Mouse (Mus musculus) cortical plate, adult 2 months (tissue): ENCODE measurements around the gene Spaca3. TPM values are rescaled to one million over a fixed set of nuclear protein-coding genes. Genes with fewer than 3 reads are reported as not detected.

Experiments
- H3K27ac ChIP-seq: fragments of 200-500 bp; 2 replicates; pipeline ENCODE4 v1.5.1; 2012; ENCODE audit warnings: low read length, control low read depth, inconsistent platforms; ENCODE audit not compliant: insufficient read depth
- H3K4me1 ChIP-seq: fragments of 200-500 bp; 2 replicates; pipeline ENCODE4 v1.6.1; 2011; ENCODE audit warnings: low read length; ENCODE audit not compliant: control insufficient read depth, insufficient read depth
- H3K4me3 ChIP-seq: fragments of 200-500 bp; 2 replicates; pipeline ENCODE4 v1.5.1; 2011; ENCODE audit warnings: mild to moderate bottlenecking, low read length, control low read depth; ENCODE audit not compliant: insufficient read depth
- CTCF ChIP-seq: fragments of 200-500 bp; IDR thresholded peaks from 2 replicates; pipeline ENCODE4 v1.5.1; 2011; ENCODE audit warnings: mild to moderate bottlenecking, control low read depth, low read length; ENCODE audit not compliant: insufficient read depth; ENCODE audit errors: extremely low read depth
- POLR2A ChIP-seq: fragments of 200-500 bp; IDR thresholded peaks from 2 replicates; pipeline ENCODE4 v1.6.1; 2011; ENCODE audit warnings: mild to moderate bottlenecking, low read length, control low read depth; ENCODE audit not compliant: insufficient read depth; ENCODE audit errors: extremely low read depth
- polyA plus RNA-seq: library from polyadenylated mRNA; depleted of rRNA; stranded (reverse); fragments of >200 nt; gene quantifications from 2 replicates; pipeline ENCODE4 v1.2.3, GENCODE M21; 2012; rRNA removed

Spaca3 gene
- polyA plus RNA-seq: not detected in 2 replicates

GRCm38 (mm10) chr11:80858065-80858464 is at the start of gene Spaca3:
Gene Spaca3, plus strand, starts transcription at chr11:80858365.
- Histone ChIP-seq H3K4me1 (no peaks in the 10 kb centered on the region), H3K27ac (no peak within 1 kb of the TSS), H3K4me3 (no peak within 1 kb of the TSS)
- TF ChIP-seq CTCF (no peak), POLR2A (no peak)

GRCm38 (mm10) chr11:80808551-80809070 is 49.6 kb upstream of the Spaca3 start:
- Histone ChIP-seq H3K4me1 (no peaks in the 10 kb centered on the region), H3K27ac (no peak overlapping the region), H3K4me3 (no peak overlapping the region)
- TF ChIP-seq POLR2A: no peak
- no peak for TF ChIP-seq CTCF

- no peak for TF ChIP-seq CTCF
- TF ChIP-seq POLR2A: no peak
- Histone ChIP-seq H3K4me1 (no peaks in the 10 kb centered on the region), H3K4me3 (peak overlapping the region; percentile 42; the same call in 1 of the 2 replicates), H3K27ac (peak overlapping the region; percentile 82)
Observed at GRCm38 (mm10) chr11:80809666-80809992, 48.5 kb upstream of the Spaca3 start.

GRCm38 (mm10) chr11:80809993-80810821 is 48.0 kb upstream of the Spaca3 start, which contains the start of gene Tmem98:
Gene Tmem98, plus strand, starts transcription at chr11:80810175.
- Histone ChIP-seq H3K27ac (peak within 1 kb of the TSS; percentile 82), H3K4me3 (peak within 1 kb of the TSS; percentile 42), H3K4me1 (no peaks in the 10 kb centered on the region)
- TF ChIP-seq POLR2A (no peak), CTCF (no peak)

GRCm38 (mm10) chr11:80811156-80811555 is 47.0 kb upstream of the Spaca3 start:
- TF ChIP-seq CTCF (no peak), POLR2A (no peak)
- H3K27ac ChIP-seq: no peak overlapping the region
- H3K4me3 ChIP-seq: peak overlapping the region; percentile 42

DNA sequence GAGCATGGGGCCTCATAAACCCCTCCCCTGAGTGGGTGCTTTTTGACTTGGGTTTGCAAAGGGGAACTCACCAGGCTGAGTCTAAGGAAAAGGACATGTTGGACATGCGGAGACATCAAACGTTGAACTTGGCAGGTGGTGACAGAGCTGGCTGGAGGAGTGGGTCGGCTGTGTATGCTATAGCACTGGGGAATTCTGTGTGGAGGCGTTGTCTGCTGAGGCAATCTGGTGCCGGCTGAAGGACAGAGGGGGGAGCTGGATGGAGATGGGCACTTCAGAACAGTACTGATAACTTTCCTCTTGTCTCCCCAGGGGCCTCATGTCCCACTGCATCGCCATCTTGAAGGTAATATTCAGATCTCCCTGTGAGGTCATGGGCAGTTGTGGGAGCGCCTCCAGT is 42.8 kb upstream of the Spaca3 start:
- TF ChIP-seq CTCF: no peak
- Histone ChIP-seq H3K4me1 (0 out of 2 replicates have a peak, but pooled peaks cover 1% of the 10 kb centered on the region), H3K4me3 (no peak overlapping the region), H3K27ac (no peak overlapping the region)

More at GRCm38 (mm10) chr11:80811156-80811555, 47.0 kb upstream of the Spaca3 start:
- H3K4me1 ChIP-seq: 0 out of 2 replicates have a peak, but pooled peaks cover 1% of the 10 kb centered on the region

DNA sequence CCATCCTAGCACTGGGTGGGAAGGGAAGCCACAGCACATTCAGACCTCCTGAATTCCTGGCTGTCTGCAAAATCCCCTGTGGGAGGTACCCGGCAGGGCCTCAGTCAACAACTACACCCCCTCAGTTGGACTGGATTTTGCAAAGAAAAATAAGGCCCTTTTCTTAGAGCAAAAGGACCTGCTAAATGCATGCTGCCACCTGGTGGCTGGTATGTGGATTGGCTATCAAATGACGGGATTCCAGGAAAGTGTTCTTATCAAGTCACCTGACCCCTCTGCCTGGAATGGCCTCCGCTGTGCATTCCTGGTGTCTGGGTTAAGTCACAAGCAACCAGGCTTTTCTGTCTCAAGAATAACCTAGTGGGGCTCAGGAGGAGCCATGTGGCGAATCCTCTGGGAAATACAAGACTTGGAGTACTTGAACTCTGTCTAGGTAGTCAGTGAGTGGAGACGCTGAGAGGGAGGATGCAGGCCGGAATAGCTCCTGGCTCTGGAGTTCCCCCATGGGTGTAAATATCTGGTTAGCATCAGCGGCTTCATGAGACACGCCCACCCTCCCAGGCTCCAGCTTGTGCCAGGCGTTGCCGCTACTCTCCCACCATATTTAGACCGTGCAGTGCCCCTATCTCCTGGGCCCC is 40.0 kb upstream of the Spaca3 start:
- TF ChIP-seq CTCF: peak; percentile 80
- no peak for TF ChIP-seq POLR2A
- 0 out of 2 replicates have a peak, but pooled peaks cover 1% of the 10 kb centered on the region for H3K4me1 ChIP-seq
- H3K4me3 ChIP-seq: no peak overlapping the region
- H3K27ac ChIP-seq: no peak overlapping the region

DNA sequence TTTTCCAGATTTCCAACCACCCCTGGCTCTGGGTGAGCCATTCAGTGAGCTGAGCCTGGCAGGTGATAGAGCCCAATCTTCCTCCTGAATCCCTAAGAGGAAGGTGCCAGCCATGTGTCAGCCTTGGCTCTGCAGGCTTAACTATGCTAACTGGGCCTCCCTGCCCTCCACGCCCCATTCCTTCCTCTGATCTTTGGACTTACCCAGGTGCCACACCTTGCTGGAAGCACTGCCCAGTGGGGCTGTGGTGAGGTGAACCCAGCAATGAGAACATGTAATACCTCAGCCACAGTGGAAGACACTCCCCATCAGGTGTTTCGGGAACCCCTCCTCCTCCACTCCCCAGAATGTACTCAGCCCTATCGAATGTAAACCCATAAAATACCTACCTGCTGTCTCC is 38.1 kb upstream of the Spaca3 start:
- Histone ChIP-seq H3K4me1 (0 out of 2 replicates have a peak, but pooled peaks cover 1% of the 10 kb centered on the region), H3K27ac (no peak overlapping the region), H3K4me3 (no peak overlapping the region)
- TF ChIP-seq CTCF (no peak), POLR2A (no peak)

- no peaks in the 10 kb centered on the region for H3K4me1 ChIP-seq
- no peak overlapping the region for H3K27ac ChIP-seq
- no peak overlapping the region for H3K4me3 ChIP-seq
- TF ChIP-seq POLR2A (no peak), CTCF (peak; percentile 64)
Observed at GRCm38 (mm10) chr11:80821296-80821695, 36.9 kb upstream of the Spaca3 start.
